Mouse (Mus musculus) bone marrow macrophage, adult 2 months (primary cell): ENCODE data around the gene Otog.

Source experiments
- CTCF ChIP-seq: IDR thresholded peaks from 2 replicates; pipeline ENCODE4 v1.5.1; 2012; ENCODE audit warnings: low read depth, mild to moderate bottlenecking, low read length, moderate library complexity
- POLR2A ChIP-seq: IDR thresholded peaks from 2 replicates; pipeline ENCODE4 v1.6.1; 2012; ENCODE audit warnings: mild to moderate bottlenecking, low read depth, low read length, borderline replicate concordance

DNA sequence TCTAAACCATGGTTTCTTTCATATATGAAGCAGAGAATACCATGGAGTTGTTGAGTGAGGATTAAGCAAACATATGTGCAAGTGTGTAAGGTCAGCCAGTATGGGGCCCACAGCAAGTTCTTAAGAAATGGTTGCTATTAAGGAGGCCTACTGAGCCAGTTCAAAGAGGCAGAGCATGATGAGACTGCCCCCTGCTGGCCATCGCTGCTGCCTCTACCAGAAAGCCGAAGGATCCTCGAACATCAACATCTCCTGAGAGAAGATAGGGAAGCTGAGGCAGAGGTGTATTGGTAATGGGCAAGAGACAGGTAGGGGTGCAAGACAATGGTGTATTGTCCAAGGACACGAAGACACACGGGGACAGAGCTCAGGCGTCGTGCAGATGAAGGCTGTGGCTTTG lies 14.5 kb upstream of the Otog start:
- TF ChIP-seq CTCF = peak; percentile 89
- no peak for TF ChIP-seq POLR2A
